Mouse (Mus musculus) left cerebral cortex, postnatal 14 days (tissue): ENCODE data around the gene Fmn2. TPM values are rescaled to one million over a fixed set of nuclear protein-coding genes. Genes with fewer than 3 reads are reported as not detected.

ENCODE experiments used
- DNase-seq, 2 experiments: peaks; one replicate each; pipeline ENCODE4 v3.0.0; 2021 to 2022; ENCODE audit warnings: low spot score in 2 of 2, mixed read lengths in 1 of 2
- intact Hi-C: fragments of 180-260 bp; cut with DNase I; formaldehyde crosslinking; loops from one replicate; pipeline ENCODE4 v1.15.1; 2025
- total RNA-seq, 2 experiments: library from RNA; stranded (reverse); gene quantifications; 2 replicates each; pipeline ENCODE4 v1.2.3; 2021

The Fmn2 gene
- total RNA-seq, 2 experiments from 2014 or later, result 57.5 to 64.6 TPM

GRCm38 (mm10) chr1:174643431-174644010 lies 141.9 kb downstream of the Fmn2 start:
- DNase-seq, result no peak
- intact Hi-C loops, result no loop called here

- intact Hi-C loops, result no loop called here
- no peak for DNase-seq
Measured at GRCm38 (mm10) chr1:174649421-174649826, 147.8 kb downstream of the Fmn2 start.

- intact Hi-C loops, result no loop called here
- peak in 1 of 2 experiments; percentile 17 for DNase-seq
Measured at GRCm38 (mm10) chr1:174654565-174654964, 152.9 kb downstream of the Fmn2 start.

- intact Hi-C loops, result no loop called here
- no peak for DNase-seq
Measured at GRCm38 (mm10) chr1:174655354-174655753, 153.7 kb downstream of the Fmn2 start.

GRCm38 (mm10) chr1:174656554-174656953 lies 154.9 kb downstream of the Fmn2 start:
- no peak for DNase-seq
- intact Hi-C loops, result no loop called here

- intact Hi-C loops, result no loop called here
Measured at GRCm38 (mm10) chr1:174659459-174660223, 158.0 kb downstream of the Fmn2 start.

GRCm38 (mm10) chr1:174665116-174665515 lies 163.5 kb downstream of the Fmn2 start:
- DNase-seq, result no peak

More at GRCm38 (mm10) chr1:174659459-174660223, 158.0 kb downstream of the Fmn2 start:
- DNase-seq, result no peak

GRCm38 (mm10) chr1:174669132-174669531 lies 167.5 kb downstream of the Fmn2 start:
- intact Hi-C loops, result no loop called here
- DNase-seq, result no peak

More at GRCm38 (mm10) chr1:174665116-174665515, 163.5 kb downstream of the Fmn2 start:
- intact Hi-C loops, result no loop called here

GRCm38 (mm10) chr1:174670846-174671245 lies 169.2 kb downstream of the Fmn2 start:
- DNase-seq, result no peak
- intact Hi-C loops, result no loop called here

GRCm38 (mm10) chr1:174674586-174674985 lies 173.0 kb downstream of the Fmn2 start:
- DNase-seq, result no peak
- intact Hi-C loops, result no loop called here

GRCm38 (mm10) chr1:174675316-174675715 lies 173.7 kb downstream of the Fmn2 start:
- no peak for DNase-seq
- intact Hi-C loops, result no loop called here

GRCm38 (mm10) chr1:174676187-174676586 lies 174.6 kb downstream of the Fmn2 start:
- DNase-seq, result no peak
- intact Hi-C loops, result no loop called here

- DNase-seq, result no peak
- intact Hi-C loops, result no loop called here
Measured at GRCm38 (mm10) chr1:174677211-174677610, 175.6 kb downstream of the Fmn2 start.

- intact Hi-C loops, result no loop called here
- no peak for DNase-seq
Measured at GRCm38 (mm10) chr1:174689301-174689700, 187.7 kb downstream of the Fmn2 start.

GRCm38 (mm10) chr1:174700871-174701270 lies 199.2 kb downstream of the Fmn2 start:
- DNase-seq, result no peak
- intact Hi-C loops, result no loop called here

- no peak for DNase-seq
- intact Hi-C loops, result no loop called here
Measured at GRCm38 (mm10) chr1:174701835-174702234, 200.2 kb downstream of the Fmn2 start.

GRCm38 (mm10) chr1:174703909-174704308 lies 202.3 kb downstream of the Fmn2 start:
- DNase-seq, result peak in 1 of 2 experiments; percentile 14
- intact Hi-C loops, result no loop called here

- intact Hi-C loops, result no loop called here
- DNase-seq, result no peak
Measured at GRCm38 (mm10) chr1:174719729-174720458, 218.3 kb downstream of the Fmn2 start.

- intact Hi-C loops, result no loop called here
- DNase-seq, result no peak
Measured at GRCm38 (mm10) chr1:174728771-174729170, 227.1 kb downstream of the Fmn2 start.

- intact Hi-C loops, result no loop called here
- DNase-seq, result no peak
Measured at GRCm38 (mm10) chr1:174732715-174733114, 231.1 kb downstream of the Fmn2 start.
